In genomic region chr13:47224648-47225323, GRCm38 (mm10) we compare ENCODE assay signal across 9 mouse cellular contexts.
DNase-seq lines count a peak whose midpoint lies in the region; ATAC-seq and TF ChIP-seq lines count a peak whose summit lies in the region.
"Had no signal": no experiment of that assay in that cellular context is flagged by ENCODE, and none has a peak within 500 bp of the region (broad histone marks: within the 10 kb centered on the region; RNA-seq: fewer than 3 reads in every experiment).

No protein-coding gene starts in this region.

- H3K9me3 ChIP-seq in midbrain, embryonic 10.5 days (replicated peaks), result no peaks in the 10 kb centered on the region
- H3K9me3 ChIP-seq in midbrain, postnatal 0 days (ENCODE audit: low read length), result no peaks in the 10 kb centered on the region
- H3K9me3 ChIP-seq in stomach, postnatal 0 days (ENCODE audit: control insufficient read depth, low read length), result no peaks in the 10 kb centered on the region
- H3K9me3 ChIP-seq in liver, embryonic 12.5 days (replicated peaks), result no peaks in the 10 kb centered on the region
- H3K9me3 ChIP-seq: neural tube, embryonic 12.5 days had no signal

- H3K27ac ChIP-seq in midbrain, embryonic 10.5 days (replicated peaks), result peak overlapping the region; percentile 78
- H3K27ac ChIP-seq in midbrain, postnatal 0 days (ENCODE audit: low read depth, low read length), result no peak overlapping the region
- no peak overlapping the region for H3K27ac ChIP-seq in stomach, postnatal 0 days (replicated peaks)
- no peak overlapping the region for H3K27ac ChIP-seq in liver, embryonic 12.5 days
- H3K27ac ChIP-seq: neural tube, embryonic 12.5 days had no signal

- H3K4me1 ChIP-seq in midbrain, embryonic 10.5 days, result peaks cover 33% of the 10 kb centered on the region
- no peaks in the 10 kb centered on the region; the same call in 1 of the 2 replicates for H3K4me1 ChIP-seq in midbrain, postnatal 0 days (ENCODE audit: insufficient read depth, low read length)
- peaks cover 3% of the 10 kb centered on the region; the same call in 1 of the 2 replicates for H3K4me1 ChIP-seq in stomach, postnatal 0 days (replicated peaks; ENCODE audit: control insufficient read depth, insufficient read depth)
- H3K4me1 ChIP-seq in liver, embryonic 12.5 days, result 0 out of 2 replicates have a peak, but pooled peaks cover 8% of the 10 kb centered on the region

- no peaks in the 10 kb centered on the region for H3K27me3 ChIP-seq in midbrain, embryonic 10.5 days (ENCODE audit: low read depth, poor library complexity, severe bottlenecking)
- H3K27me3 ChIP-seq in midbrain, postnatal 0 days (ENCODE audit: insufficient read depth, low read length), result no peaks in the 10 kb centered on the region
- H3K27me3 ChIP-seq in stomach, postnatal 0 days (ENCODE audit: control insufficient read depth, insufficient read depth, low read length), result no peaks in the 10 kb centered on the region
- H3K27me3 ChIP-seq in liver, embryonic 12.5 days (replicated peaks), result no peaks in the 10 kb centered on the region
- H3K27me3 ChIP-seq: neural tube, embryonic 12.5 days had no signal

- TF ChIP-seq CTCF in midbrain, postnatal 0 days (IDR thresholded peaks at IDR 0.05), result no peak
- TF ChIP-seq CTCF in stomach, postnatal 0 days (IDR thresholded peaks at IDR 0.05; ENCODE audit: low read depth), result no peak

- TF ChIP-seq EP300 in stomach, postnatal 0 days (optimal IDR thresholded peaks at IDR 0.05), result no peak

- no peak overlapping the region for H3K9ac ChIP-seq in midbrain, postnatal 0 days (replicated peaks; ENCODE audit: low read length, poor library complexity, severe bottlenecking)
- H3K9ac ChIP-seq in stomach, postnatal 0 days (ENCODE audit: low read length), result no peak overlapping the region
- H3K9ac ChIP-seq in liver, embryonic 12.5 days, result no peak overlapping the region
- H3K9ac ChIP-seq: neural tube, embryonic 12.5 days had no signal

- no peak overlapping the region for H3K4me2 ChIP-seq in midbrain, postnatal 0 days (ENCODE audit: low read depth, low read length, poor library complexity, severe bottlenecking)
- no peak overlapping the region for H3K4me2 ChIP-seq in stomach, postnatal 0 days (replicated peaks; ENCODE audit: low read depth)
- no peak overlapping the region for H3K4me2 ChIP-seq in liver, embryonic 12.5 days
- H3K4me2 ChIP-seq: neural tube, embryonic 12.5 days had no signal

- peak; percentile 26 for DNase-seq in adrenal gland, postnatal 10 days
- DNase-seq in adrenal gland, postnatal 4 days (ENCODE audit: low spot score in 2 of 2), result no peak
- DNase-seq in midbrain, embryonic 10.5 days (ENCODE audit: low spot score), result peak; percentile 51
- no peak for DNase-seq in midbrain, postnatal 0 days (ENCODE audit: low spot score)
- DNase-seq in kidney, postnatal 14 days, result peak; percentile 58
- no peak for DNase-seq in stomach, postnatal 0 days (ENCODE audit: low spot score)
- no peak for DNase-seq in frontal cortex, postnatal 25 days (ENCODE audit: low spot score in 2 of 2)

- H3K36me3 ChIP-seq in midbrain, embryonic 10.5 days, result no peaks in the 10 kb centered on the region
- no peaks in the 10 kb centered on the region for H3K36me3 ChIP-seq in midbrain, postnatal 0 days (ENCODE audit: insufficient read depth, low read length)
- no peaks in the 10 kb centered on the region; the same call in 1 of the 2 replicates for H3K36me3 ChIP-seq in stomach, postnatal 0 days (ENCODE audit: control insufficient read depth, insufficient read depth, low read length)
- no peaks in the 10 kb centered on the region for H3K36me3 ChIP-seq in liver, embryonic 12.5 days
- H3K36me3 ChIP-seq: neural tube, embryonic 12.5 days had no signal

- H3K4me3 ChIP-seq in midbrain, embryonic 10.5 days, result peak overlapping the region; percentile 30
- no peak overlapping the region for H3K4me3 ChIP-seq in midbrain, postnatal 0 days (ENCODE audit: low read depth, low read length)
- no peak overlapping the region for H3K4me3 ChIP-seq in stomach, postnatal 0 days (ENCODE audit: low read depth, low read length)
- H3K4me3 ChIP-seq in liver, embryonic 12.5 days, result no peak overlapping the region
- H3K4me3 ChIP-seq: neural tube, embryonic 12.5 days had no signal

- WGBS in midbrain, embryonic 10.5 days, result 9% methylated on average over 14 of the region's 14 CpGs
- WGBS in midbrain, postnatal 0 days, result 19% methylated on average over 14 of the region's 14 CpGs
- WGBS in stomach, postnatal 0 days, result 33% methylated on average over 14 of the region's 14 CpGs
- 47% methylated on average over 14 of the region's 14 CpGs for WGBS in liver, embryonic 12.5 days (ENCODE audit: insufficient replicate concordance)

- no peak for ATAC-seq in midbrain, postnatal 0 days (ENCODE audit: low FRiP score)
- ATAC-seq in stomach, postnatal 0 days (ENCODE audit: low FRiP score, low TSS enrichment), result peak; percentile 61
- no peak for ATAC-seq in liver, embryonic 12.5 days

Comparison
In these comparisons a context has a peak if more than half of its experiments do, and no peak if none do; other contexts are left out.
1. DNase-seq: peak in adrenal gland, postnatal 10 days (single experiment), midbrain, embryonic 10.5 days (single experiment) and kidney, postnatal 14 days (single experiment); none in adrenal gland, postnatal 4 days (0 of 2), midbrain, postnatal 0 days (single experiment), stomach, postnatal 0 days (single experiment) and frontal cortex, postnatal 25 days (0 of 2).